ENCODE assay signal across 16 mouse cellular contexts in the genomic region with DNA sequence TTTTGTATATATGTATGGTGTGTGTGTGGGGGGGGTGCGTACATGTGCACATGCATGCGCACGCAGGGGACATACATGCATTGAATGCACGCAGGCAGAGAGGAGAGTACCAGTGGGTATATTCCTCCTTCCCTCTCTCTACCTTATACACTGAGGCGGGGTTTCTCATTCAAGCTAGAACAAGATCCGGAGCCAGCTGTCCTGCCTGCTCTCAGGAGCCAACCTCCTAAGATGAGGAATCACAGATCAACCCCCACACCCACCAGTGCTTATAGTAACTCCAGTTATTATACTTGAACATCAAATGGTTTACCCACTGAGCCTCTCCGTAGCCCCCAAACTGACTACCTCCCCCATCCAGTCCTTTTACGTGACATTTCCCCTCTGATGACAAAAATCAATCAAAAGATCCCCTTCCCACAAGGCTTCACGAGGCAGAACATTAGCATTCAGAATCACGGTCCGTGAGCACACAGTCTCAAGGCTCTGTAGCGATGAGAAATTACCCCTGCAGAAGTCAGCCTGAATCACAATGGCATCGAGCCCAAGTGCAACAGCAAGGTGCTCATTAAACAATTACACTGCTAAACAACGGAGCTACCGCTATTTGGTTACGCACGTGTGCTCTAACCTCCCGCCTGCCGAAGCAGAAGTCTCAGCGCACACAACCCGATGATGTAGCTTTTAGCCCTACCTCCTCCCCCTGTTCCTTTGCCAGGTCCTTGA. TPM values are rescaled to one million over a fixed set of nuclear protein-coding genes. Genes with fewer than 3 reads are reported as not detected.
DNase-seq lines count a peak whose midpoint lies in the region; ATAC-seq and TF ChIP-seq lines count a peak whose summit lies in the region.
"Had no signal": no experiment of that assay in that cellular context is flagged by ENCODE, and none has a peak within 500 bp of the region (broad histone marks: within the 10 kb centered on the region; RNA-seq: fewer than 3 reads in every experiment).

No protein-coding gene starts in this region.

- H3K36me3 ChIP-seq in neural tube, embryonic 12.5 days = peaks cover 98% of the 10 kb centered on the region
- H3K36me3 ChIP-seq in midbrain, embryonic 16.5 days (ENCODE audit: control insufficient read depth, insufficient read depth, low read length) = peaks cover 22% of the 10 kb centered on the region
- peaks cover 94% of the 10 kb centered on the region for H3K36me3 ChIP-seq in kidney, embryonic 14.5 days (ENCODE audit: control insufficient read depth, insufficient read depth, low read length)

- ATAC-seq in neural tube, embryonic 12.5 days (ENCODE audit: low FRiP score, low read depth) = no peak
- no peak for ATAC-seq in midbrain, embryonic 16.5 days
- no peak for ATAC-seq in kidney, embryonic 14.5 days (ENCODE audit: low FRiP score, low TSS enrichment)

- no peak for TF ChIP-seq CTCF in cerebellum, adult 2 months (IDR thresholded peaks at IDR 0.05; ENCODE audit: borderline replicate concordance, insufficient read depth, low read depth, low read length)

- no peak overlapping the region for H3K4me3 ChIP-seq in cerebellum, adult 2 months (replicated peaks; ENCODE audit: insufficient read depth, low read depth, low read length)
- no peak overlapping the region for H3K4me3 ChIP-seq in neural tube, embryonic 12.5 days
- no peak overlapping the region for H3K4me3 ChIP-seq in midbrain, embryonic 16.5 days (ENCODE audit: low read depth, low read length)
- H3K4me3 ChIP-seq in kidney, embryonic 14.5 days (ENCODE audit: low read length) = no peak overlapping the region
- H3K4me3 ChIP-seq: heart, adult 2 months; heart, embryonic 15.5 days; limb, embryonic 15.5 days had no signal

- TF ChIP-seq POLR2A in cerebellum, adult 2 months (IDR thresholded peaks at IDR 0.05; ENCODE audit: borderline replicate concordance, insufficient read depth, low read length) = no peak

- H3K27ac ChIP-seq in cerebellum, adult 2 months (ENCODE audit: insufficient read depth, low read length) = no peak overlapping the region
- 0 out of 2 replicates have a peak overlapping the region, but pooled peaks have one; percentile 26 for H3K27ac ChIP-seq in neural tube, embryonic 12.5 days
- H3K27ac ChIP-seq in midbrain, embryonic 16.5 days (ENCODE audit: low read length) = peak overlapping the region; percentile 82
- no peak overlapping the region for H3K27ac ChIP-seq in kidney, embryonic 14.5 days (ENCODE audit: low read depth, low read length)
- H3K27ac ChIP-seq: heart, adult 2 months; heart, embryonic 15.5 days; limb, embryonic 15.5 days had no signal

- peaks cover 7% of the 10 kb centered on the region for H3K4me1 ChIP-seq in cerebellum, adult 2 months (ENCODE audit: control insufficient read depth, insufficient read depth, low read length)
- H3K4me1 ChIP-seq in neural tube, embryonic 12.5 days = no peaks in the 10 kb centered on the region
- H3K4me1 ChIP-seq in midbrain, embryonic 16.5 days (ENCODE audit: control insufficient read depth, insufficient read depth, low read length) = peaks cover 17% of the 10 kb centered on the region
- no peaks in the 10 kb centered on the region for H3K4me1 ChIP-seq in kidney, embryonic 14.5 days (ENCODE audit: control insufficient read depth, insufficient read depth, low read length)
- H3K4me1 ChIP-seq: heart, embryonic 15.5 days had no signal

- WGBS in cerebellum, adult 2 months = 58% methylated on average over 21 of the region's 21 CpGs
- 77% methylated on average over 21 of the region's 21 CpGs for WGBS in neural tube, embryonic 12.5 days
- WGBS in midbrain, embryonic 16.5 days = 54% methylated on average over 21 of the region's 21 CpGs
- WGBS in kidney, embryonic 14.5 days = 89% methylated on average over 21 of the region's 21 CpGs

- peak; percentile 31 to 43 for DNase-seq in cerebellum, postnatal 14 days
- no peak for DNase-seq in cerebellum, adult 2 months
- no peak for DNase-seq in neural tube, embryonic 10.5 days (ENCODE audit: extremely low spot score, low spot score)
- no peak for DNase-seq in adrenal gland, postnatal 36 days
- no peak for DNase-seq in kidney, postnatal 4 days
- DNase-seq: adrenal gland, adult 8-10 months; cerebellum, adult 9-10 months; heart, adult 2 months; kidney, adult 18-20 months; retina, postnatal 1 day; thymus, postnatal 25 days had no signal

- H3K9ac ChIP-seq in neural tube, embryonic 12.5 days = no peak overlapping the region
- no peak overlapping the region for H3K9ac ChIP-seq in midbrain, embryonic 16.5 days (ENCODE audit: low read depth, low read length)
- H3K9ac ChIP-seq in kidney, embryonic 14.5 days (ENCODE audit: low read depth, low read length) = no peak overlapping the region
- H3K9ac ChIP-seq: heart, embryonic 15.5 days; limb, embryonic 15.5 days had no signal

- no peaks in the 10 kb centered on the region for H3K9me3 ChIP-seq in neural tube, embryonic 12.5 days
- H3K9me3 ChIP-seq in midbrain, embryonic 16.5 days (replicated peaks; ENCODE audit: control insufficient read depth, low read length, poor library complexity, severe bottlenecking) = no peaks in the 10 kb centered on the region
- no peaks in the 10 kb centered on the region for H3K9me3 ChIP-seq in kidney, embryonic 14.5 days (ENCODE audit: control insufficient read depth, low read length)
- H3K9me3 ChIP-seq: heart, embryonic 15.5 days; limb, embryonic 15.5 days had no signal

- H3K4me2 ChIP-seq in neural tube, embryonic 12.5 days (replicated peaks) = no peak overlapping the region
- H3K4me2 ChIP-seq in midbrain, embryonic 16.5 days (ENCODE audit: low read length) = no peak overlapping the region
- H3K4me2 ChIP-seq in kidney, embryonic 14.5 days (replicated peaks; ENCODE audit: low read depth, low read length) = no peak overlapping the region
- H3K4me2 ChIP-seq: heart, embryonic 15.5 days; limb, embryonic 15.5 days had no signal

- no peaks in the 10 kb centered on the region for H3K27me3 ChIP-seq in cerebellum, adult 2 months (ENCODE audit: control insufficient read depth, insufficient read depth, low read length)
- no peaks in the 10 kb centered on the region for H3K27me3 ChIP-seq in neural tube, embryonic 12.5 days (replicated peaks)
- no peaks in the 10 kb centered on the region for H3K27me3 ChIP-seq in midbrain, embryonic 16.5 days (ENCODE audit: control insufficient read depth, insufficient read depth, low read depth, low read length)
- H3K27me3 ChIP-seq in kidney, embryonic 14.5 days (ENCODE audit: control insufficient read depth, insufficient read depth, low read length) = no peaks in the 10 kb centered on the region
- H3K27me3 ChIP-seq: heart, embryonic 15.5 days; limb, embryonic 15.5 days had no signal

RNA-seq across cellular contexts. Expression of a gene that starts 55.2 kb away (rescaled TPM):
- 29.3 and 36.5 TPM in 2 replicates for polyA plus RNA-seq in cerebellum, adult 2 months (2012; rRNA removed)
- polyA plus RNA-seq in neural tube, embryonic 12.5 days (2016; fragmentation: Nextera tagmentation; extraction: Ambion mirVana) = 51.5 and 57.5 TPM in 2 replicates
- polyA plus RNA-seq in midbrain, embryonic 16.5 days (2015; fragmentation: Nextera tagmentation; extraction: Ambion mirVana) = 23.3 and 27.7 TPM in 2 replicates
- 10 to 100 TPM; 79.8 to 81.9 TPM for total RNA-seq in adrenal gland, postnatal 36 days (2021)
- 32.7 and 41.1 TPM in 2 replicates for polyA plus RNA-seq in kidney, embryonic 14.5 days (2014; fragmentation: Nextera tagmentation; extraction: Ambion mirVana)

Comparison
In these comparisons a context has a peak if more than half of its experiments do, and no peak if none do; other contexts are left out.
1. DNase-seq: peak in cerebellum, postnatal 14 days (2 of 2); none in cerebellum, adult 2 months (0 of 2), neural tube, embryonic 10.5 days (single experiment), adrenal gland, postnatal 36 days (0 of 2) and kidney, postnatal 4 days (0 of 2).
2. H3K27ac ChIP-seq: peak in neural tube, embryonic 12.5 days (single experiment) and midbrain, embryonic 16.5 days (single experiment); none in cerebellum, adult 2 months (single experiment) and kidney, embryonic 14.5 days (single experiment).